Mouse (Mus musculus) left cerebral cortex, postnatal 25 days (tissue): Measurements from ENCODE around the gene Dsn1. TPM values are rescaled to one million over a fixed set of nuclear protein-coding genes. Genes with fewer than 3 reads are reported as not detected.

Experiments used
- DNase-seq, 2 experiments: peaks; one replicate each; pipeline ENCODE4 v3.0.0; 2022; ENCODE audit warnings: low spot score in 2 of 2, mixed read lengths in 1 of 2
- intact Hi-C: fragments of 180-260 bp; cut with DNase I; formaldehyde crosslinking; loops from one replicate; pipeline ENCODE4 v1.15.1; 2025
- total RNA-seq, 2 experiments: library from RNA; stranded (reverse); gene quantifications; 2 replicates each; pipeline ENCODE4 v1.2.3; 2021

The Dsn1 gene
- total RNA-seq, result 1 to 10 TPM; 4.7 TPM

- intact Hi-C loops, result no loop called here
- peak; percentile 86 to 89 for DNase-seq
Measured at GRCm38 (mm10) chr2:157006511-157007233, at the start of gene Dsn1. TSS of gene Dsn1 (minus strand) at chr2:157007154.

- DNase-seq, result no peak
Measured at GRCm38 (mm10) chr2:157055721-157056120, 48.8 kb upstream of the Dsn1 start.

GRCm38 (mm10) chr2:157054816-157055215 lies 47.9 kb upstream of the Dsn1 start:
- peak in 1 of 2 experiments; percentile 55 for DNase-seq
- intact Hi-C loops, result no loop called here

More at GRCm38 (mm10) chr2:157055721-157056120, 48.8 kb upstream of the Dsn1 start:
- intact Hi-C loops, result no loop called here

- no peak for DNase-seq
Measured at GRCm38 (mm10) chr2:157054297-157054696, 47.3 kb upstream of the Dsn1 start.

GRCm38 (mm10) chr2:157053787-157054186 lies 46.8 kb upstream of the Dsn1 start:
- no peak for DNase-seq
- intact Hi-C loops, result no loop called here

More at GRCm38 (mm10) chr2:157054297-157054696, 47.3 kb upstream of the Dsn1 start:
- intact Hi-C loops, result no loop called here

- intact Hi-C loops, result no loop called here
- DNase-seq, result no peak
Measured at GRCm38 (mm10) chr2:157053124-157053523, 46.2 kb upstream of the Dsn1 start.

GRCm38 (mm10) chr2:157052448-157052847 lies 45.5 kb upstream of the Dsn1 start:
- intact Hi-C loops, result no loop called here
- DNase-seq, result no peak

- intact Hi-C loops, result loop anchor here (5.0 kb wide), 1 partner anchor 42 kb away; no protein-coding TSS in a partner anchor
Measured at GRCm38 (mm10) chr2:157049831-157050243, 42.9 kb upstream of the Dsn1 start.

GRCm38 (mm10) chr2:157048395-157049181 lies 41.6 kb upstream of the Dsn1 start:
- intact Hi-C loops, result loop anchor here (1.0 to 5.0 kb wide), 2 partner anchors 44 to 53 kb away; no protein-coding TSS in a partner anchor

More at GRCm38 (mm10) chr2:157049831-157050243, 42.9 kb upstream of the Dsn1 start:
- DNase-seq, result peak; percentile 63 to 66

GRCm38 (mm10) chr2:157046956-157047355 lies 40.0 kb upstream of the Dsn1 start:
- DNase-seq, result no peak
- intact Hi-C loops, result loop anchor here (5.0 kb wide), 1 partner anchor 45 kb away; no protein-coding TSS in a partner anchor

More at GRCm38 (mm10) chr2:157048395-157049181, 41.6 kb upstream of the Dsn1 start:
- DNase-seq, result peak; percentile 81 to 95

- intact Hi-C loops, result loop anchor here (5.0 kb wide), 1 partner anchor 46 kb away; no protein-coding TSS in a partner anchor
Measured at GRCm38 (mm10) chr2:157045932-157046331, 39.0 kb upstream of the Dsn1 start.

GRCm38 (mm10) chr2:157043987-157044386 lies 37.0 kb upstream of the Dsn1 start:
- intact Hi-C loops, result loop anchor here (5.0 kb wide), 1 partner anchor 33 kb away; the partner anchor contains the start of gene Soga1

More at GRCm38 (mm10) chr2:157045932-157046331, 39.0 kb upstream of the Dsn1 start:
- DNase-seq, result no peak

GRCm38 (mm10) chr2:157043556-157043955 lies 36.6 kb upstream of the Dsn1 start:
- intact Hi-C loops, result loop anchor here (5.0 kb wide), 1 partner anchor 34 kb away; the partner anchor contains the start of gene Soga1
- DNase-seq, result peak in 1 of 2 experiments; percentile 39

More at GRCm38 (mm10) chr2:157043987-157044386, 37.0 kb upstream of the Dsn1 start:
- DNase-seq, result no peak

GRCm38 (mm10) chr2:157041421-157041820 lies 34.5 kb upstream of the Dsn1 start:
- no peak for DNase-seq
- intact Hi-C loops, result loop anchor here (5.0 kb wide), 1 partner anchor 36 kb away; the partner anchor contains the start of gene Soga1

- intact Hi-C loops, result loop anchor here (5.0 kb wide), 1 partner anchor 37 kb away; the partner anchor contains the start of gene Soga1
Measured at GRCm38 (mm10) chr2:157040649-157041046, 33.7 kb upstream of the Dsn1 start.

GRCm38 (mm10) chr2:157039900-157040648 lies 33.1 kb upstream of the Dsn1 start:
- intact Hi-C loops, result loop anchor here (5.0 kb wide), 1 partner anchor 37 kb away; the partner anchor contains the start of gene Soga1
- DNase-seq, result no peak

More at GRCm38 (mm10) chr2:157040649-157041046, 33.7 kb upstream of the Dsn1 start:
- no peak for DNase-seq

GRCm38 (mm10) chr2:157037303-157037702 lies 30.3 kb upstream of the Dsn1 start:
- no peak for DNase-seq
- intact Hi-C loops, result no loop called here

- intact Hi-C loops, result no loop called here
- DNase-seq, result no peak
Measured at GRCm38 (mm10) chr2:157036400-157036799, 29.4 kb upstream of the Dsn1 start.

GRCm38 (mm10) chr2:157035371-157035770 lies 28.4 kb upstream of the Dsn1 start:
- DNase-seq, result no peak
- intact Hi-C loops, result no loop called here
